Mouse (Mus musculus): ENCODE data around the gene Sftpd. TPM values are rescaled to one million over a fixed set of nuclear protein-coding genes. Genes with fewer than 3 reads are reported as not detected.

Sftpd gene
- polyA plus RNA-seq (2021; fragmentation: Nextera tagmentation) = not detected in 2 replicates
- long read RNA-seq, experiment 1 = 0 reads
- long read RNA-seq, experiment 2 = 0 reads

DNA sequence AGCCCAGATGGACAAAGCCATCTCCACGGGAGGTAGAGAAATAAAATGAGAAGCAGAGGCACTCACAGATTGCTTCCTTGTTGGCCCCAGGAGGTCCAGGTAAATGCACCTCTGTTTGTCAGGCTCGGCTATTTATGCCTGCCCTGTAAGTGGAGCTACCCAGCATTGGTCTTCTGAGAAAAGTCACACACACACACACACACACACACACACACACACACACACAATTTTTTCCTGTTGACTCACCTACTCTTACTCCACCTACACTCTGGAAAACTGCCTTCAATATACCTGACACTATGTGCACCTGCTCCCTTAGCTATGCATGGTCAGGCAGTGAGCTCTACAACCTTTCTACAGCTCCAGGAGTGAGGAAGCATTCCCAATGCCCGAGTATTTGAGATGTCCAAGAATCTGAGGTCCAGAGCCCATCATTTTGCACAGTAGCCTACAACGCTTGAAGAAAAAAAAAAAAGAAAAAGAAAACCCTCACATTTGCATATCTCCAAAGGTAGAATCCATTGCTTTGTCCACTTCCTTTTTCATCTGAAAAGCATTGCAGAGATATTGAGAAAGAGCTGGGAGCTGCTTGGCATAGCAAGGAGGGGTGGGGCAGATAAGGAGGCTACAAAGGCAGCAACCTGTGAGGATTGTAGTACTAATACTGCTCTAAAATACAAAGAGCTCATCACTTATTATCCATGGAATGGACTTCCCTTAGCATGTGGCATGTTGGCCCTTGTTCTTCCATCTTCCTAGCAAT, at the start of gene Sftpd:
Gene Sftpd (minus strand): TSS at position 91 of the 763 bp plus-strand sequence.

DNA sequence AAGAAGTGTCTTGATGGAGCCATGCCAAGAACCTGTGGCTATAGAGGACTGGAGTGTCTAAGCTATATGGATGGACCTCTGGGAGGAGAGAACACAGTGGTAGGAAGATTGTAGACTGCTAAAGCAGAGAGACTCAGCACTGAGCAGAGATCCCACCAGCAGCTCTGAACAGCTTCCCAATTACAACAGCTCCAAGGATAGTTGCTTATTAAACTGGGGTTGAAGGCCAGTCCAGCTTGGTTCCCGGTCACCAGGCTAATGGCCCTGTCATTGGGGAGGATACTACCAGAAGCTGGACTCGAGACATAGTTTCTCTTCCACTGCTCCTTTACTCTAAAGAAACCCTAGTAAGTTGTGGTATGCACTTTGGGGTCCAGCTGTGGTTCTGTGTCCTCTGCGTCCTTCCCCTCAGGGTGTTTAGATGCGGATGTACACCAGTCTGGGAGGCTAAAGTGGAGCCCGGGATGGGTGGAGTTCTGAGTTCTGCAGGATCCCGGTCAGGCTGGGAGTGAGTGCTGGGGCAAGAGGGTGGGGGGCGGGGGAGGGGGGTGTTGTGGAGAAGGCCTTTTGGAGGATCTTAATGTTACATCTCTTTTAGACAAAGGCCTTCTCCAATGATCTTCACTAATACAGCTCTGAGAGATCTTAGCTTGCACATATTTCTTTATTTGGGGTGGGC, 33.6 kb downstream of the Sftpd start, which contains the start of gene Mbl1:
Gene Mbl1 (plus strand): TSS at position 239 of the 679 bp plus-strand sequence.

DNA sequence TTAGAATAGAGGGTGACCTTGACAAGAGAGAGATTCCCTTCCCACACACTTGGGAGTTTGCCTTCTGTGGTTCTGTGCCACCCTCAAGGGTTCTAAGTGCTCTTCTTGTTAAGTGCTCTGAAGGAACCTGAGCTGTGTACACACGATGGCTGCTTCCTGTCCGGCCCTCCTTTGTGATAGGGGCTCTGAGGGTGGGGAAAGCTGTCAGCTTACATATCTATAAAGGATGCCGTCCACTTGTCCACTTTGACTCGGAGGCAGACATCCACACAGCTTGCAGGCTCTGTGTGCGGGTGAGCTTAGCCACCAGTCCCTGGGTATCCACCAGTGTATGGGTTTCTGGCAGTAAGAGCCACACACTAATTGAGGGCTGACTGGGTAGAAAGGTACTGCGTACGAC, 53.4 kb downstream of the Sftpd start, which contains the start of gene Sftpa1:
Gene Sftpa1 (plus strand): TSS at position 243 of the 400 bp plus-strand sequence.

Other genes starting within 250 kb of the Sftpd start
- gene Tspan14, start 218.3 kb downstream of the Sftpd start, polyA plus RNA-seq (2021; fragmentation: Nextera tagmentation) = 20.0 and 22.0 TPM in 2 replicates
- gene Fam213a, start 171.4 kb downstream of the Sftpd start, polyA plus RNA-seq (2021; fragmentation: Nextera tagmentation) = 242 and 264 TPM in 2 replicates
- 0.95 and 3.2 TPM in 2 replicates for gene Dydc2, start 115.9 kb downstream of the Sftpd start, polyA plus RNA-seq (2021; fragmentation: Nextera tagmentation)
- 0.63 TPM in 1 of 2 replicates, not detected in the other for gene Dydc1, start 112.2 kb downstream of the Sftpd start, polyA plus RNA-seq (2021; fragmentation: Nextera tagmentation)
- gene Mat1a, start 80.1 kb downstream of the Sftpd start, polyA plus RNA-seq (2021; fragmentation: Nextera tagmentation) = not detected in 2 replicates
- not detected in 2 replicates for gene Sftpa1, start 53.4 kb downstream of the Sftpd start, polyA plus RNA-seq (2021; fragmentation: Nextera tagmentation)
- gene Mbl1, start 33.7 kb downstream of the Sftpd start, polyA plus RNA-seq (2021; fragmentation: Nextera tagmentation) = not detected in 2 replicates
- gene Gm2832, start 93.7 kb upstream of the Sftpd start, polyA plus RNA-seq (2021; fragmentation: Nextera tagmentation) = not detected in 2 replicates
- gene Gm5798, start 163.5 kb upstream of the Sftpd start, polyA plus RNA-seq (2021; fragmentation: Nextera tagmentation) = not detected in 2 replicates
- not detected in 2 replicates for gene Gm7945, start 201.2 kb upstream of the Sftpd start, polyA plus RNA-seq (2021; fragmentation: Nextera tagmentation)
- not detected in 2 replicates for gene Gm6482, start 223.1 kb upstream of the Sftpd start, polyA plus RNA-seq (2021; fragmentation: Nextera tagmentation)

Data from layer of hippocampus, adult 6 months (tissue).